Mouse (Mus musculus) stomach, embryonic 14.5 days (tissue): Measurements from ENCODE around the gene Llgl1. TPM values are rescaled to one million over a fixed set of nuclear protein-coding genes. Genes with fewer than 3 reads are reported as not detected.
A peak's percentile ranks its signal among the peaks of the same experiment; 100 is the strongest.

ENCODE experiments used
- ATAC-seq: fragments of 200-750 bp; cut with Nextera tagmentation; 2 replicates; pipeline ENCODE4 v1.8.0; 2017; ENCODE audit warnings: low read depth, moderate TSS enrichment; ENCODE audit not compliant: insufficient number of reproducible peaks, insufficient read depth, low FRiP score
- H3K27ac ChIP-seq: fragments of 300-500 bp; sonication (generic); 2 replicates; pipeline ENCODE4 v1.5.1; 2014; ENCODE audit warnings: mild to moderate bottlenecking, low read length, moderate library complexity, mixed read lengths
- H3K27me3 ChIP-seq: fragments of 300-500 bp; sonication (generic); 2 replicates; pipeline ENCODE4 v1.6.1; 2014; ENCODE audit warnings: low read length, control low read depth, mixed read lengths; ENCODE audit not compliant: control insufficient read depth, insufficient read depth
- H3K36me3 ChIP-seq: fragments of 300-500 bp; sonication (generic); 2 replicates; pipeline ENCODE4 v1.6.1; 2014; ENCODE audit warnings: mild to moderate bottlenecking, control low read depth, low read length, moderate library complexity, mixed read lengths; ENCODE audit not compliant: control insufficient read depth, insufficient read depth
- H3K4me1 ChIP-seq: fragments of 300-500 bp; sonication (generic); 2 replicates; pipeline ENCODE4 v1.6.1; 2014; ENCODE audit warnings: low read length, control low read depth, mixed read lengths; ENCODE audit not compliant: control insufficient read depth, insufficient read depth
- H3K4me2 ChIP-seq: fragments of 300-500 bp; sonication (generic); replicated peaks from 2 replicates; pipeline ENCODE4 v1.6.1; 2014; ENCODE audit warnings: low read depth, low read length, control low read depth
- H3K4me3 ChIP-seq: fragments of 300-500 bp; sonication (generic); 2 replicates; pipeline ENCODE4 v1.5.1; 2014; ENCODE audit warnings: low read depth, low read length, control low read depth
- H3K9ac ChIP-seq: fragments of 300-500 bp; sonication (generic); replicated peaks from 2 replicates; pipeline ENCODE4 v1.6.1; 2014; ENCODE audit warnings: low read depth, mild to moderate bottlenecking, control low read depth, low read length, moderate library complexity, mixed read lengths
- H3K9me3 ChIP-seq: fragments of 300-500 bp; sonication (generic); 2 replicates; pipeline ENCODE4 v1.6.1; 2016; ENCODE audit warnings: low read depth, low read length, control low read depth; ENCODE audit not compliant: control insufficient read depth
- WGBS: fragments of 180-500 bp; shearing (Covaris S2); extraction: QIAGEN DNeasy Blood & Tissue Kit; methylation state at CpG from one replicate; pipeline ENCODE4 v1.1.7; 2014; 5-methylcytosine and 5-hydroxymethylcytosine counted together
- polyA plus RNA-seq: library from polyadenylated mRNA; unstranded; fragments of >200 nt; fragmentation: Nextera tagmentation; extraction: Ambion mirVana; gene quantifications from 2 replicates; pipeline ENCODE4 v1.2.1, GENCODE M21; 2014

The Llgl1 gene
- polyA plus RNA-seq, 1 experiment from 2014 or later: 55.1 TPM

DNA sequence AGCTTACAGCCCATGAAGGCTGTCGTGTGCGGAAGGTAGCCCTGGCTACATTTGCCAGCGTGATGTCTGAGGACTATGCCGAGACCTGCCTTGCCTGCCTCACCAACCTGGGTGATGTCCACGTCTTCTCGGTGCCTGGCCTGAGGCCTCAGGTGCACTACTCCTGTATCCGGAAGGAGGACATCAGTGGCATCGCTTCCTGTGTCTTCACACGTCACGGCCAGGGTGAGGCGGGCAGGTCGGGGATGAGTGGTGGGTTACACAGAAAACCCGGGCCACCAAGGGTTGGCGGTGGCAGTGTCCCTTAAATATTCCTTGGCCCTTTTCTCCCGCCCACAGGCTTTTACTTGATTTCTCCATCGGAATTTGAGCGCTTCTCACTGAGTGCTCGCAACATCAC lies 12.5 kb downstream of the Llgl1 start:
- Histone ChIP-seq H3K9me3 (no peaks in the 10 kb centered on the region), H3K27ac (no peak overlapping the region), H3K27me3 (no peaks in the 10 kb centered on the region), H3K4me3 (no peak overlapping the region), H3K9ac (no peak overlapping the region), H3K36me3 (peaks cover 92% of the 10 kb centered on the region), H3K4me2 (no peak overlapping the region), H3K4me1 (no peaks in the 10 kb centered on the region)
- WGBS: 93% methylated on average over 18 of the region's 18 CpGs
- no peak for ATAC-seq

DNA sequence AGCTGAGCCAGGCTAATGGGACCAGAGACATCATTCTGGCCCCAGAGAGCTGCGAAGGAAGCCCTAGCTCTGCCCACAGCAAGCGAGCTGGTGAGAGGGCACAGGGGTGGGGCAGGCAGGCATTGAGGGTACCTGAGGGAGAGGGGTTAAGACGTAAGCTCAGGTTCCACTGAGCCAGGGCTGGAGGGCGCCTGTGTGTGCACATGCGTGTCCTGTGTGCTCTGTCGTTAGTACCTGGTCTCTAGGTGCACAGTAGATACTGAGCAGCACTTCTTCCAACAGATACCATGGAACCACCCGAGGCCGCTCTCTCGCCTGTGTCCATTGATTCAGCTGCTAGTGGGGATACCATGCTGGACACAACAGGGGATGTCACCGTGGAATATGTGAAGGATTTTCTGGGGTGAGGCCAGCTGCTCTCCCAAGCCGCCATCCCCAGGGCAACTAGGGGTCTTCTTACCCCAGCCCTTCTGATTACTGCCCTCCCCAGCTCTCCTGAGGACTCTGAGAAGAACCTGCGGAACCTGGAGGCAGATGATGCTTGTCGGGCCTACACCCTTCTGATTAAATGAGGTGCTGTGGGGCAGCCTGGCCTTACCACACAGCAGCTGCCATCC lies 13.2 kb downstream of the Llgl1 start:
- ATAC-seq: no peak
- H3K4me3 ChIP-seq: no peak overlapping the region

DNA sequence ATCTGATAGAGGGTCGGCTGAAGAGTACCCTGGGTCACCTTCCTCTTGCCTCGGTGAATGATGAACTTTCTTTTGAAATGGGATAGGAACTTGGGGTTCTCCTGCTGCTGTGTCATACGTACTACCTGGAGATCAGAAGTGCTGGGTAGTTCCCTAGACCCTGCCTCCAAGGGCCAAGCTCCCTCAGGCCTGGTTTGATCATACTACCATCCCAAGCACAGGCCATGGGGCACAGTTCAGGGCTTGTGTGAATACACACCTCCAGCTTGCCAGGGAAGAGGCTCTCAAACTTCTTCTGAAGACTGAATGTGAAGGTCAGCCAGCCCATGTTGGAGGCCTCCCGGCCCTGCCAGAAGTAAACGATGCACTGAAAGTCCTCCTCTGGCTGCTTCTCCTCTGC lies 16.3 kb downstream of the Llgl1 start:
- H3K4me2 ChIP-seq: no peak overlapping the region
- ATAC-seq: no peak
- H3K27ac ChIP-seq: no peak overlapping the region
- no peak overlapping the region for H3K9ac ChIP-seq
- H3K27me3 ChIP-seq: no peaks in the 10 kb centered on the region
- H3K4me3 ChIP-seq: no peak overlapping the region
- 84% methylated on average over 5 of the region's 5 CpGs for WGBS
- H3K4me1 ChIP-seq: no peaks in the 10 kb centered on the region
- H3K9me3 ChIP-seq: no peaks in the 10 kb centered on the region
- peaks cover 79% of the 10 kb centered on the region for H3K36me3 ChIP-seq

More for the DNA sequence above, 13.2 kb downstream of the Llgl1 start:
- no peak overlapping the region for H3K27ac ChIP-seq
- no peaks in the 10 kb centered on the region for H3K9me3 ChIP-seq
- H3K36me3 ChIP-seq: peaks cover 88% of the 10 kb centered on the region
- no peak overlapping the region for H3K4me2 ChIP-seq
- H3K4me1 ChIP-seq: no peaks in the 10 kb centered on the region
- 91% methylated on average over 13 of the region's 13 CpGs for WGBS
- no peak overlapping the region for H3K9ac ChIP-seq
- no peaks in the 10 kb centered on the region for H3K27me3 ChIP-seq

DNA sequence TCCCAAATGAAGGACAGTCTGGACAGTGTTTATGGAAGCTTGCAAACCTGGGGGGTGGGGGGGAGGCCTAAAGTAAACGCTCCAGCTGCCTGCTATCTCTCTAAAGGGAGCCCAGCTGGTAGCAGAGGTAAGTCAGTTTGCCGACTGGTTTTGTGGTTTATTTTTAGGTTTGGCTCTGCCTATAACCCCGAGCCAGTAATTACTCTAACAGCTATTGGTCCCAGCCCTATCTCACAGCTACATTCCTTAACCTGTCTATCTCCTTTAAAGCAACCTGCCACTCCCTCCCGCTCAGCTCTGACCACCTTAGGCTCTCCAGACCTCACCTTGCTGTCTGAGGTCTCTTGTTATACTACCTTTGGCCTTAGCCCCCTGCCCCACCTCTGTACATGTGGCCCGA lies 19.7 kb downstream of the Llgl1 start:
- Histone ChIP-seq H3K36me3 (peaks cover 72% of the 10 kb centered on the region), H3K4me1 (no peaks in the 10 kb centered on the region), H3K9ac (no peak overlapping the region), H3K4me2 (no peak overlapping the region), H3K4me3 (no peak overlapping the region), H3K9me3 (no peaks in the 10 kb centered on the region), H3K27me3 (no peaks in the 10 kb centered on the region), H3K27ac (no peak overlapping the region)
- ATAC-seq: no peak; the same call in 1 of the 2 replicates
- WGBS: 63% methylated on average over 5 of the region's 5 CpGs

DNA sequence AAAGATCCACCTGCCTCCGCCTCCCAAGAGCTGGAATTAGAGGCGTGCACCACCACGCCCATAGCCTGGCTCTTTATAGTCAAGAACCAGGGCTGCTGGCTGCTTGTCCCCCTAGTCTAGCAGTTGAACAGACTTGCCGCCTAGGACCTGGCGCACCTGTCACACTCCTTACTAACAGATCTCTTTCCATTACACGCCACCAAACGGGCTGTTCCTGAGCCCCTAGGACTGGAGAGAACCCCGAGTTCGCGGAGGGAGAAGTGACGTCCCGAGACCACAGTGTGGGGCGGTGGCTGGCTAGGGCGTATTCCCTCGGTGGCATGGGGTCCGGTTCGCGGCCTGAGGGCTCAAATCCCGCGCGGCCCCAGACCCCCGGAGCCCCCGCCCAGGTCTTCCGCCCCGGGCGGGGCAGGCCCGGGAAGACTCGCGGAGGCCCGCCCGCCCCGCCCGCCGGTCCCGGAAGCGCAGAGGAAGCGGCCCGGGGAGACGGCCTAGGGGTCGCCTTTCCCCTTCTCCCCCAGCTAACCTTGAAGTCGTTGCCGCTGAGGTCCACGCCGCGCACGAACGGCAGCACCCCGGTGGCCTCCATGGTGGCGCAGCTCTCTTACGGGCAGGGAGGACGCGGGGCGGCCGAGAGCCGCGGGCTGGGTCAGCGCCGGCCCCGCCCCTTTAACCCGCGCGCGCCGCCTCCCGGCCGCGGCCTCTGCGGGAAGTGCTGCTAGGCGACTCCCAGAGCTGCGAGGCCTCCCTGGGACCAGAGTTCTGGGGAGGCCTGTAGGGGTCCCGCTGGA lies 27.3 kb downstream of the Llgl1 start, which contains the start of gene Flii:
Gene Flii (minus strand): TSS at position 663 of the 791 bp plus-strand sequence.
- Histone ChIP-seq H3K27me3 (no peaks in the 10 kb centered on the region), H3K9ac (peak within 1 kb of the TSS; percentile 87), H3K4me1 (peaks cover 17% of the 10 kb centered on the region; the same call in 1 of the 2 replicates), H3K36me3 (peaks cover 19% of the 10 kb centered on the region), H3K4me2 (peak within 1 kb of the TSS; percentile 66), H3K27ac (peak within 1 kb of the TSS; percentile 89), H3K9me3 (no peaks in the 10 kb centered on the region), H3K4me3 (peak within 1 kb of the TSS; percentile 87)
- WGBS: under 1% methylated on average over 57 of the region's 71 CpGs
- peak; percentile 66 for ATAC-seq

DNA sequence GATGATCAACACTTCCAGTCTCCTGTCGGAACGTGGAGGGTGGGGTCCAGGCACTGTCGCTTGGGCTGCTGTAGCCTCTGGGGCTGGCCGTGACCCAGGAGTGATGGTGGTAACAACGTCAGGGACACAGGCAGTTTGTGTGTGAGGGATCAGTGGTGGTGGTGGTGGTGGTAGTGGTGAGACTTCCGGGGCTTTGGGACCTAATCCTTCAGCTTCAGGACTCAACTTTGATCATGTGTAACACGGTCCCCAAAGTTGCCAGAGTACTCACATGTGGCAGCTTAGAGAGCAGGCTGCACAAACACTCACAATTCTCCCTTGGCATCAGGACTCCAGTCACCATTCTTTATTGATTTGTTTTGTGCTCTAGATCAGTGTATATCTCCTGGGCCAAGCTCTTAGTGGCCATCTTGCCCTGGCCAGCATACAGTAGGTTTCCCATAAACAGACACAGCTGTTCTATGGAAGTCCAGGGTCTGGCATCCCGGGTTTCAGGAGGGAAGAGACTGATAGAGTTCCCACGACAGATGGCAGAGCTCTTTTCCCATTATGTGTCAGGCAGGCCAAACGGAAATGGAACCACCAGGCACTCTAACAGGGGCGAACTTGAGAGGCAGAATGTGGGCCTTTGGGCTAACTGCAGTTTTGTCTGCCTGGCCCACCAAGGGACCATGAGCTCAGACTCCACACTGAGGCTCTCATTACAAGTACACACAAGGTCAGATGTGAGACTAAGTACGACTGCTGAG lies 28.0 kb downstream of the Llgl1 start:
- Histone ChIP-seq H3K27me3 (no peaks in the 10 kb centered on the region), H3K4me3 (peak overlapping the region; percentile 87), H3K4me1 (peaks cover 17% of the 10 kb centered on the region; the same call in 1 of the 2 replicates), H3K9me3 (no peaks in the 10 kb centered on the region), H3K36me3 (peaks cover 11% of the 10 kb centered on the region), H3K9ac (peak overlapping the region; percentile 87; the same call in 1 of the 2 replicates), H3K27ac (peak overlapping the region; percentile 89), H3K4me2 (peak overlapping the region; percentile 66)
- 4% methylated on average over 12 of the region's 12 CpGs for WGBS
- ATAC-seq: no peak

DNA sequence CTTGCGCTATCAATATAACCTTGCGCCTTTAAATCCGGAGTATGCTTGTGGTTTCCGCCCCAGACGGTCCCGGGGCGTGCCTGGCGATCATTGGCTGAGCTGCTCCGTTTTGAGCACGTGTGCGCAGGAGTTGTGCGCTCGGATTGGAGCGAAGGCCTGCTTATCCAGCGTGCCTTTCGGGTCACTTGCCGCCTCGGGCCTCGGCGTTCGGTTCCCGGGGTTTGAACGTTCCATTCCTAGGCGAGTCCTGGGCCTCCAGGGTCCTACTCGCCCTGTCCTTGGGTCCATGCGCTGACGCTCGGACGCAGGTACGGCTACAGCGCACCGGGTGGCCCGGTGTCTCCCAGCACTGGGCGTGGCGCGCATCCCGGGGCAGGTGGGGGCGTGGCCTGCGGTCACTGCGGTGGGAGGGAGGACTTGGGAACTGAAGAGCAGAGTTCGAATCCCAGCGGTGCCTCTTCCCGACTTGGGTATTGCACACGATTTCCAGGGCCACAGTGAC lies 28.8 kb downstream of the Llgl1 start, which contains the start of gene Mief2:
Gene Mief2 (plus strand): TSS at position 139 of the 502 bp plus-strand sequence.
- peak within 1 kb of the TSS; percentile 87; the same call in 1 of the 2 replicates for H3K9ac ChIP-seq
- H3K4me1 ChIP-seq: peaks cover 17% of the 10 kb centered on the region; the same call in 1 of the 2 replicates
- under 1% methylated on average over 44 of the region's 44 CpGs for WGBS
- H3K4me2 ChIP-seq: peak within 1 kb of the TSS; percentile 66
- H3K9me3 ChIP-seq: no peaks in the 10 kb centered on the region
- H3K36me3 ChIP-seq: peaks cover 8% of the 10 kb centered on the region
- peak within 1 kb of the TSS; percentile 89 for H3K27ac ChIP-seq
- H3K4me3 ChIP-seq: peak within 1 kb of the TSS; percentile 87
- no peaks in the 10 kb centered on the region for H3K27me3 ChIP-seq
- peak; percentile 92 for ATAC-seq

DNA sequence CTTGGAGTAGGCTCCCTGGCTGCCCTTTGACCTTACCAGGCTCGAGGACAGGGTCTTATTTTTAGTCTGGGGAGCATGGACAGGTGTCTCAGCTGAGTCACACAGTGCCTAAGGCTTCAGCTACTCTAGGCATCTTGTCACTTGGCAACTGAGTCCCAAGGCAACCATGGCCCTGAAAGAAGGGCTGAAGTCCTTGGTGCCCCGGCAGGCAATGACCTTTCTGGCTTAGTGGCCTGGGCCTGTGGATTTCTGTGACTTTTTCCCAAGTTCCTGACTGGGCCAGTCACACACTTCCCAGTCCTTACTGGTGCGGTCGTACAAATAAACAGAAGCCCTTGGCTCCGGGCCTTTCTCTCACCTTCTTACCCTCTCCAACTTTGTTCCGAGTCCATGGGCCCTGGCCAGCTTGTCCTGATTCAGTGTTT lies 29.7 kb downstream of the Llgl1 start:
- Histone ChIP-seq H3K4me3 (peak overlapping the region; percentile 87; the same call in 1 of the 2 replicates), H3K27ac (no peak overlapping the region)

More for the DNA sequence above, 29.7 kb downstream of the Llgl1 start:
- ATAC-seq: no peak
- peak overlapping the region; percentile 66 for H3K4me2 ChIP-seq
- peaks cover 17% of the 10 kb centered on the region; the same call in 1 of the 2 replicates for H3K4me1 ChIP-seq
- 60% methylated on average over 6 of the region's 6 CpGs for WGBS
- no peak overlapping the region for H3K9ac ChIP-seq
- H3K36me3 ChIP-seq: peaks cover 4% of the 10 kb centered on the region
- no peaks in the 10 kb centered on the region for H3K9me3 ChIP-seq
- H3K27me3 ChIP-seq: no peaks in the 10 kb centered on the region
